Mouse (Mus musculus): ENCODE measurements around the gene 0610010F05Rik.
A peak's percentile ranks its signal among the peaks of the same experiment; 100 is the strongest.

DNA sequence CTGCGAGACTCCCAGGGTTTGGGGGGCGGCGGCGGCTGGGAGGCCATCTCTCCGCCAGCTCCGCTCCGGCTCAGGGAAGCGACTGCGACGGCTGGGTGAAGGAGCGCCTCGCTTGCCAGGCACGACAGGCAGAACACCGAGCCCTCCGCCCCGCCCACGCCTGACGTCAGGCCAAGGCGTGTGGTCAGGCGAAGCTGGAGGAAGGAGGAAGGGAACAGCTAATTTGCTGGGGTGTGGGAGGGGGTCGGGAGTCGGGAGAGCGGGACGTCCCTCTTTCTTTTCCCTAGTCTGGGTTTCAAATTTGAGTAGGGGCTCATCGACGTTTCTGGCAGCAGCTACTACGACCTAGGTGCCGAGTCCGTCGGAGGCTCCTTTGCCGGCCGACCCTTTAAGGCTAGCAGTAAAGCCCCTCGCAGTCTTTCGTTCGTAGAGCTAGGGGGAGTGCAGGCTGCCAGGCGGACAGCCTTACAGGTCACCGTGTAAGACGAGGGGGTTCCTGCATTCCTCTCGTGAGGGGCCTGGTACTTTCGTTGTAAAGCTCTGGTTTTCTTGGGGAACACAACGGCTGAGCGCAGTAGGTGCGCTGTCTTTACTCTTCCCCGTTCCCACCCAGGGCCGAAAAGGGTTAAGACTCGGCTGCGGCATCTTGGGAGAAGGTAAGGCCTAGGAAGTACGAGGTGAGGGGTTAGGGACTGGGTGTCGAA, 32.5 kb upstream of the 0610010F05Rik start, which contains the start of gene Pex13:
- TF ChIP-seq POLR2AphosphoS2 (IDR thresholded peaks at IDR 0.05; ENCODE audit: insufficient read length, low read depth) (peak; percentile 62), MYOD1 (IDR thresholded peaks at IDR 0.05; ENCODE audit: control insufficient read depth in 1 of 3, insufficient read length in 2 of 3, low read depth in 2 of 3) (peak in 1 of 3 experiments; percentile 47), TCF12 (IDR thresholded peaks at IDR 0.05; ENCODE audit: insufficient read depth, poor library complexity, severe bottlenecking) (no peak), E2F4 (IDR thresholded peaks at IDR 0.05; ENCODE audit: insufficient read depth) (no peak), POLR2A (IDR thresholded peaks at IDR 0.05; ENCODE audit: insufficient read length, low read depth) (peak; percentile 86), MAX (IDR thresholded peaks at IDR 0.05; ENCODE audit: low read depth) (no peak), CEBPB (IDR thresholded peaks at IDR 0.05; ENCODE audit: insufficient read depth, poor library complexity, severe bottlenecking) (no peak), MYOG (IDR thresholded peaks at IDR 0.05; ENCODE audit: control insufficient read depth in 1 of 3, insufficient read depth in 1 of 3, insufficient read length in 2 of 3, low read depth in 2 of 3) (peak in 1 of 3 experiments; percentile 25), REST (IDR thresholded peaks at IDR 0.05; ENCODE audit: insufficient read depth, insufficient read length) (no peak)
